Mouse (Mus musculus): ENCODE data around the gene Bicd1.
"Not testable (repeated sequence)": the region's sequence is repeated elsewhere in the genome, so short reads cannot be mapped to it uniquely, and the experiment has no call there.

DNA sequence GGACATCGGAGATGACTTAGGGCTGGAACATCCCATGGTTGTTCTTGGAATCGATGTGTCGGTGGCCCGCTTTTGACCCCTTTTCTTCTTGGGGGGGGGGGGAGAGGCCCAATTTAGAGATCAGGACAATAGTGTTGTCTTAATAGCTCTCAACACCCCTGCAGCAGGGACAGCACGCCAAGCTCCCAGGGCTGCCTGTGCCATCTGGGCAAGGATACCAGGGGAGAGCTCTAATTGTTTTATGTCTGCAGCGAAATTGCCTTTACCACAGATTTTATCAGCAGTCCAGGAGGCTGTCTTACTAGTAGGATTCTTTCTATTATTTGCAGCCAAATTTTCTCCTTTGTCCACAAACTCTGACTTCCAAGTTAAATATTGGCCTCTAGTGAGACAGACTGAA, 63.8 kb downstream of the Bicd1 start:
- not testable (repeated sequence) for TF ChIP-seq CTCF (IDR thresholded peaks at IDR 0.05; ENCODE audit: extremely low read depth, insufficient read depth, insufficient read length, insufficient replicate concordance); POLR2A (IDR thresholded peaks at IDR 0.05; ENCODE audit: low read depth, low read length)
